Mouse (Mus musculus): Measurements from ENCODE around the gene Znrf3. TPM values are rescaled to one million over a fixed set of nuclear protein-coding genes. Genes with fewer than 3 reads are reported as not detected.

Gene Znrf3
- total and polyA plus RNA-seq, 2 experiments from 2014 or later: 7.8 to 12.5 TPM

DNA sequence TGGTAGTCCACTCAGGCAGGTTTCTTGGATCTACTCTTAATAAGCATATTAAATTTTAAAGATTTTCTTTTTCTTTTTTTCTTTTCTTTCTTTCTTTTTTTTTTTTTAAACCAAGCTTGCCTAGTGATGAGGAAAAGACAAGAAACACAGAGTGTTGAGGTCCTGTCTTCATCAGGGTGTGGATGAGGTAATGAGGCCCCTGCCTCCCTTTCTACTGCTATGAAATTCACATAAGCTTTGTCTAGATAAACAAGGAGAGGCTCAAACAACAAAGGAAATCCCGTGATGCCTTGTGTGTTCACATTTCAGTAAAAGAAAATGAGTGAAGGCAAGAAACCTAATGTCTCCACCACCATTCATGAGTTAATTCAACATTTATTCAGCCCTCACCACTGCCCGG lies 196.4 kb downstream of the Znrf3 start:
- Histone ChIP-seq H3K4me3 (ENCODE audit: low read depth, low read length) (no peak overlapping the region), H3K36me3 (ENCODE audit: insufficient read depth, low read length) (no peaks in the 10 kb centered on the region), H3K27me3 (ENCODE audit: insufficient read depth, low read length) (no peaks in the 10 kb centered on the region), H3K9ac (replicated peaks; ENCODE audit: low read length, poor library complexity, severe bottlenecking) (no peak overlapping the region), H3K27ac (ENCODE audit: low read depth, low read length) (no peak overlapping the region), H3K4me2 (ENCODE audit: low read depth, low read length, poor library complexity, severe bottlenecking) (no peak overlapping the region), H3K9me3 (ENCODE audit: low read length) (no peaks in the 10 kb centered on the region), H3K4me1 (ENCODE audit: insufficient read depth, low read length) (0 out of 2 replicates have a peak, but pooled peaks cover 3% of the 10 kb centered on the region)
- ATAC-seq (ENCODE audit: low FRiP score) (no peak), DNase-seq (ENCODE audit: low spot score) (no peak)
- 33% methylated on average over 2 of the region's 2 CpGs for WGBS
- TF ChIP-seq CTCF (IDR thresholded peaks at IDR 0.05): no peak

DNA sequence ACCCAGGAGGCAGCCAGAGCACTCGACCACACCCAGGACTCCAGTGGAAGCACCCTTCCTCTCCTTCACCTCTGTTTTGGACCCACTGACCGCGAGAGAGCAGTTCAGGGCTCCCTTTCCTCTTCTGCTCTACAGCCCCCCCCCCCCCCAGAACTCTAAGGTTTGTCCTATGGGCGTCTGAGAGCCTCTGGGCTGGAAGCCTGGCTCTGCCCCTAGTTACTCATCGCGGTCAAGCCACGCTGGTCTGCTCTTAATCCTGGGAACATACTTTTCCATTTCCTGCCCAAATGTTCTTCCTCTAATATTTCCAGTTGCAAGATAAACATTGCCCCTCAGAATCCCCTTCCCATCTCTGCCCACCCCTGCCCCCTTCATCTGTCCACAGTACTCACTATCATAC lies 199.2 kb downstream of the Znrf3 start:
- 0 out of 2 replicates have a peak, but pooled peaks cover 3% of the 10 kb centered on the region for H3K4me1 ChIP-seq (ENCODE audit: insufficient read depth, low read length)
- DNase-seq (ENCODE audit: low spot score) (no peak), ATAC-seq (ENCODE audit: low FRiP score) (no peak)
- H3K4me3 ChIP-seq (ENCODE audit: low read depth, low read length): no peak overlapping the region
- no peak overlapping the region for H3K9ac ChIP-seq (replicated peaks; ENCODE audit: low read length, poor library complexity, severe bottlenecking)
- H3K27me3 ChIP-seq (ENCODE audit: insufficient read depth, low read length): no peaks in the 10 kb centered on the region
- H3K4me2 ChIP-seq (ENCODE audit: low read depth, low read length, poor library complexity, severe bottlenecking): no peak overlapping the region
- no peaks in the 10 kb centered on the region for H3K36me3 ChIP-seq (ENCODE audit: insufficient read depth, low read length)
- H3K9me3 ChIP-seq (ENCODE audit: low read length): no peaks in the 10 kb centered on the region
- no peak overlapping the region for H3K27ac ChIP-seq (ENCODE audit: low read depth, low read length)
- no peak for TF ChIP-seq CTCF (IDR thresholded peaks at IDR 0.05)
- WGBS: 75% methylated on average over 7 of the region's 7 CpGs

DNA sequence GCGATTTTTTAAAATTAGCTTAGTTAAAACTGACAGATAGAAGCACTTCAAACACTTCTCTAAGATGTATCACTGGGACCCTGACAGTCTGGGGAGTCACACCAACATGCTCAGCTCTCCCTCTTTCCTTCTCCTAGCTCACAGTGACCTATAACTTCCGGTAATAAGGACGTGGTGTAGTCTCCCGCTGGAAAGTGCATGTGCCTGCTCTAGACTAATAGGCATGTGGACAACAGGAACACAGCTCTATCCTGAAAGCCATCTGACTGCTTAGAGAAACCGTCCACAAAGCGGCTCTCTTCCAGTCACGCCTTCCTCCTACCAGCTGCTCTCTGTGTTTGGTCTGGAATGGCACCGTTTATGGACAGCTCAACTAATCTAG lies 199.9 kb downstream of the Znrf3 start:
- no peak overlapping the region for H3K9ac ChIP-seq (replicated peaks; ENCODE audit: low read length, poor library complexity, severe bottlenecking)
- peak; percentile 31; the same call in 1 of the 2 replicates for ATAC-seq (ENCODE audit: low FRiP score)
- H3K27ac ChIP-seq (ENCODE audit: low read depth, low read length): 0 out of 2 replicates have a peak overlapping the region, but pooled peaks have one; percentile 32
- H3K4me2 ChIP-seq (ENCODE audit: low read depth, low read length, poor library complexity, severe bottlenecking): peak overlapping the region; percentile 20; the same call in 1 of the 2 replicates
- no peaks in the 10 kb centered on the region for H3K9me3 ChIP-seq (ENCODE audit: low read length)
- no peaks in the 10 kb centered on the region for H3K36me3 ChIP-seq (ENCODE audit: insufficient read depth, low read length)
- peaks cover 7% of the 10 kb centered on the region; the same call in 1 of the 2 replicates for H3K4me1 ChIP-seq (ENCODE audit: insufficient read depth, low read length)
- H3K4me3 ChIP-seq (ENCODE audit: low read depth, low read length): 0 out of 2 replicates have a peak overlapping the region, but pooled peaks have one; percentile 3
- no peak for TF ChIP-seq CTCF (IDR thresholded peaks at IDR 0.05)
- peak; percentile 40 for DNase-seq (ENCODE audit: low spot score)
- H3K27me3 ChIP-seq (ENCODE audit: insufficient read depth, low read length): no peaks in the 10 kb centered on the region
- 49% methylated on average over 8 of the region's 8 CpGs for WGBS

DNA sequence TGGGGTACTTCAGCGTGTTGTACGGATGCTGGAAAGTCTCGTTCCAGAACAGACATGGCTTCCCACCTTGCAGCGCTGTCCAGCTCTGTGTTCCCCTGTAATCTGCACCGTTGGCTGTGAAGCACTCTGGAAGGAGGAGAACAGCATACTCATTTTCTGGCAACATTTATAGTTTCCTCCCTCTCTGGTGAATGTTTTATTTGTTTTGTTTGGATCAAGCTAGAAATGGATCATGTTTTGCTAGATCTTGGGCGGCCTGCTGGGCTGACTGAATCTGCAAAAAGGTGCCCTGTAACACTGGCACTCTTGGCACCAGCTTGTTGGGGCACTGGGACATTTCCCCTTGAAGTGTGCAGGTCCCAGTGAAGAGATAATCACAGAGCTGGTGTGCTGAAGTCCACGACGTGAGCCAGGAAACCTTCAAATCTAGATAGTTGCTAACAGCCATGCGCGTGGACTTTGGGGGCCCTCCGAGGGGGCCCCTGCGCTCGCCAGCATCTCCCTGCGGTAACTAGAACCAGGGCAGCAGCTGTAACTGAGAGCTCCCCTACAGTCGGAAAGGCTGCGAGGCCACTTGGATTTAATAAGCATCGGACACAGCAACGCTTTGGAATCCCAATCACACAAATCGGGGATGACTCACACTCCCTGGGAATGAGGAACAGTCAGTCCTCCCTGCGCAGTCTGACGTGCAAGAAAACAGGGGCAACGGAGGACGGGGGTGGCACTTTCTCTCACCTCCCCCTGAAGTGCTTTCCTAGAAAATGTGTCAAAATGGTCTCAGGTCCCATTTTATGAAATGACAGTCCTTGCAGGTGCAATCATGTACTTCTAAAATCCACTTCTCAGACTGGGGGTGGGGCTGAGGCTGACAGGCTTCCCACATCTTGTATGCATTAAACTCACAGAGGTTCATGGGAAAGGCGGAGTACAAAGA lies 200.6 kb downstream of the Znrf3 start:
- H3K9me3 ChIP-seq (ENCODE audit: low read length): no peaks in the 10 kb centered on the region
- TF ChIP-seq CTCF (IDR thresholded peaks at IDR 0.05): peak; percentile 18; the same call in 1 of the 2 replicates
- 0 out of 2 replicates have a peak overlapping the region, but pooled peaks have one; percentile 3 for H3K4me3 ChIP-seq (ENCODE audit: low read depth, low read length)
- DNase-seq (ENCODE audit: low spot score) (peak; percentile 32), ATAC-seq (ENCODE audit: low FRiP score) (0 out of 2 replicates have a peak, but pooled peaks have one; percentile 27)
- 55% methylated on average over 24 of the region's 24 CpGs for WGBS
- no peak overlapping the region for H3K27ac ChIP-seq (ENCODE audit: low read depth, low read length)
- H3K27me3 ChIP-seq (ENCODE audit: insufficient read depth, low read length): no peaks in the 10 kb centered on the region
- H3K4me2 ChIP-seq (ENCODE audit: low read depth, low read length, poor library complexity, severe bottlenecking): peak overlapping the region; percentile 20
- H3K36me3 ChIP-seq (ENCODE audit: insufficient read depth, low read length): no peaks in the 10 kb centered on the region
- peaks cover 8% of the 10 kb centered on the region; the same call in 1 of the 2 replicates for H3K4me1 ChIP-seq (ENCODE audit: insufficient read depth, low read length)
- H3K9ac ChIP-seq (replicated peaks; ENCODE audit: low read length, poor library complexity, severe bottlenecking): no peak overlapping the region

DNA sequence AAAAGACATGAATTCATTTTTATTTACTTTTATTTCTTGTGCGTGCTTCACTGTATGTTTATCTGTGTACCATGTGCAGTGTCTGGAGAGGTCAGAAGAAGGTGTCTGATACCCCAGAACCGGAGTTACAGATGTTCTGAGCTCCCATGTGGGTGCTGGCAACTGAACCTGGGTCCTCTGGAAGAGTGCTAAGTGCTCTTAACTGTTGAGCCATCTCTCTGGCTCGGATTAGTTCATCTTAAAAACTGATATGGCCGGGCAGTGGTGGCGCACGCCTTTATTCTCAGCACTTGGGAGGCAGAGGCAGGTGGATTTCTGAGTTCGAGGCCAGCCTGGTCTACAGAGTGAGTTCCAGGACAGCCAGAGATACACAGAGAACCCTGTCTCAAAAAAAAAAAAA lies 201.4 kb downstream of the Znrf3 start:
- no peak overlapping the region for H3K27ac ChIP-seq (ENCODE audit: low read depth, low read length)
- no peak for ATAC-seq (ENCODE audit: low FRiP score)
- no peak overlapping the region for H3K9ac ChIP-seq (replicated peaks; ENCODE audit: low read length, poor library complexity, severe bottlenecking)
- no peaks in the 10 kb centered on the region for H3K9me3 ChIP-seq (ENCODE audit: low read length)
- no peak overlapping the region for H3K4me3 ChIP-seq (ENCODE audit: low read depth, low read length)
- no peaks in the 10 kb centered on the region for H3K36me3 ChIP-seq (ENCODE audit: insufficient read depth, low read length)
- 96% methylated on average over 7 of the region's 7 CpGs for WGBS
- peaks cover 8% of the 10 kb centered on the region; the same call in 1 of the 2 replicates for H3K4me1 ChIP-seq (ENCODE audit: insufficient read depth, low read length)
- no peak for TF ChIP-seq CTCF (IDR thresholded peaks at IDR 0.05)
- no peak overlapping the region for H3K4me2 ChIP-seq (ENCODE audit: low read depth, low read length, poor library complexity, severe bottlenecking)
- no peak for DNase-seq (ENCODE audit: low spot score)
- no peaks in the 10 kb centered on the region for H3K27me3 ChIP-seq (ENCODE audit: insufficient read depth, low read length)

DNA sequence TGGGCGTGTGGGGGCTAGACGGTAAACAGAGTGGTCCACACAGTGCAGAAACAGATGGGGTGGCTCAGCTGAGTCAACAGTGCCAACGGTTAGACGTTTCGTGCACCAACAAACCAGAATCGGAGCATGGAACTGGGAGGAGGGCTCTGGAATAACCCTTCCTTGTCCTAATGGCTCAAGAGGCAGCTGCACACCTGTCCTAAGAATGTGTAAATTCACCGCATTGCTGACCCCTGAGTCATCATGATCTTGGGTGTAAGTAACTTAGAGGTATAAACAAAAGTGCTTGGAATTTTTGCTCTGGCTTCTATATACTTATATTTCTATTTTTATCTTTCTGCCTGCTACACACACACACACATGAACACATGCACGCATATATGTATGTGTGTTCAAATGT lies 202.5 kb downstream of the Znrf3 start:
- DNase-seq (ENCODE audit: low spot score) (no peak), ATAC-seq (ENCODE audit: low FRiP score) (no peak)
- Histone ChIP-seq H3K9me3 (ENCODE audit: low read length) (no peaks in the 10 kb centered on the region), H3K4me2 (ENCODE audit: low read depth, low read length, poor library complexity, severe bottlenecking) (no peak overlapping the region), H3K9ac (replicated peaks; ENCODE audit: low read length, poor library complexity, severe bottlenecking) (no peak overlapping the region), H3K4me3 (ENCODE audit: low read depth, low read length) (no peak overlapping the region), H3K27me3 (ENCODE audit: insufficient read depth, low read length) (no peaks in the 10 kb centered on the region), H3K36me3 (ENCODE audit: insufficient read depth, low read length) (no peaks in the 10 kb centered on the region), H3K27ac (ENCODE audit: low read depth, low read length) (no peak overlapping the region), H3K4me1 (ENCODE audit: insufficient read depth, low read length) (peaks cover 8% of the 10 kb centered on the region; the same call in 1 of the 2 replicates)
- TF ChIP-seq CTCF (IDR thresholded peaks at IDR 0.05): no peak
- 89% methylated on average over 8 of the region's 8 CpGs for WGBS
